Mouse (Mus musculus) testis, adult 10 weeks (tissue): ENCODE results near the gene Olfr1156. TPM values are rescaled to one million over a fixed set of nuclear protein-coding genes. Genes with fewer than 3 reads are reported as not detected.

ENCODE experiments used
- polyA plus RNA-seq: library from polyadenylated mRNA; stranded (reverse); fragments of 350-450 nt; fragmentation: Illumina TruSeq; extraction: RNeasy Lipid Tissue Mini Kit (QIAGEN cat#74804); gene quantifications from one replicate; pipeline ENCODE4 v1.2.3, GENCODE M21; 2014; ENCODE audit warnings: low read depth, low replicate concordance

Olfr1156 gene
- not detected for polyA plus RNA-seq

DNA sequence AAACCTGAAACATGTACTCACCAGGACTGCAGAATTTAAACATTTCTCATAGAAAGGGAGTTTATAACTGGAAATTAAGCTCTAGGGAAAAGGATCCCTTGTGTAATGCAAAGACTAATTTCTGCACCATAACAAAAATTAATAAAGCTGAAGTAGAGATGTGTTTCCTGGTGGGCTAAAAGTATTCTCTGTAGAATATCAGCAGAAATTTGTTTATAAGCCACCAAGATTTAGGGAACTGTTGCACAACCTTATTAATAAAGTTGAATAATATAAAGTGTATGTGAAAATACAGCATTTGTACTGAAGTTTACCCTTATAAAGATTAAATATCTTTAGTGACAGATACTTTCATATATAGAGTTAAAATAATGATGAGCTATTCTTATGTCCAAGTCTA lies at the start of gene Olfr1156:
Gene Olfr1156 (minus strand): TSS at position 101 of the 400 bp plus-strand sequence.

DNA sequence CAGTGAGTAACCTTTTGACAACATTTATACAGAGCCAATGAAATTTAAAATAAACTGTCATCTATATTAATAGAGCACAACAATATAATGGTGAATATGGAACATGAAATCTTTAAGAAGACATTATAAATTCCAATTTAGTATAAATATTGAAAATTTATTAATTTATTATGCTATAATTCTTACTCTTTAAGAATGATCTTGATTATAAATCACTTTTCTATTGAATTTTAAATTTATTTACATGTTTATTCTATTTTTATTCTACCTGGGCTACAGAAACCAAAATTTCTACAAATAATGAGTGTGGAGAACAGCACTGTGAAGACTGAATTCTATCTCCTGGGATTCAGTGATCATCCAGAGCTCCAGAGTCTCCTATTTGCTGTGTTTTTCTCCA lies 36.9 kb upstream of the Olfr1156 start, which contains the start of gene Olfr1158:
Gene Olfr1158 (plus strand): TSS at position 301 of the 400 bp plus-strand sequence.

DNA sequence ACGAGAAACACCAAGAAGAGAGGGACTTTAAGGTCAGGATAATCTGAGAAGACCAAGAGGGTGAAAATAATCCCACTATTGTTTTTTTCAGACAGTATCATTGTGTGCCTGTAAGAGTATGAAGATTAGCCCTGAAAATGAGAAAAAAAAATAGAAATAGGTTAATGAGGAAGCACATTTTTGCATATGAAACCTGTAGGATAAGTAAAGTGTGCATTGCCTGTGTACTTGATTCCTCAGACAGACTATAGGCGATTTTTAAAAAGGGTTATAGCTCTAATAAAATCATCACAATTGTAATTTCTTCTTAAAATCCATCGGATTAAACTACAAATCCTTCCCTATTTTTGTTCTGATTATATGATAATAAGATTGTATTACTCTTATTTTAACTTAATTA lies 21.7 kb upstream of the Olfr1156 start, which contains the start of gene Olfr74:
Gene Olfr74 (minus strand): TSS at position 101 of the 400 bp plus-strand sequence.

DNA sequence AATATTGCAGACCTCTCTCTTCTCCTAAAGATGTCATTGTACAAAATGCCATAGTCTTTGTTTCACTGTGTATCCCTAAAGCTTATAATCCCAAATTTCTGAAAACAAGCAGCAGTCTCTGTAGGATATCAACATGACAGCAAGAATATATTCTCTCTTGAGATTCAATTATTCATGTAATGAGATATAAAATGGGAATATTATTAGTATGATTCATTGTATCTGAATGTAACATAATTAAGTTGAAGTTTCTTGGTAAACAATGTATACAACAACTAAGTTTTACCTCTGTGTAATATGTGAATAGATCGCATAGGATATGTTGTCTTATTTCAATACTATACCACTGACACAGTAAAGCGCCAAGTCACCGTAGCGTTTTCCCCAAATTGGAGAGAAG lies 15.3 kb upstream of the Olfr1156 start, which contains the start of gene Olfr1157:
Gene Olfr1157 (minus strand): TSS at position 101 of the 400 bp plus-strand sequence.

DNA sequence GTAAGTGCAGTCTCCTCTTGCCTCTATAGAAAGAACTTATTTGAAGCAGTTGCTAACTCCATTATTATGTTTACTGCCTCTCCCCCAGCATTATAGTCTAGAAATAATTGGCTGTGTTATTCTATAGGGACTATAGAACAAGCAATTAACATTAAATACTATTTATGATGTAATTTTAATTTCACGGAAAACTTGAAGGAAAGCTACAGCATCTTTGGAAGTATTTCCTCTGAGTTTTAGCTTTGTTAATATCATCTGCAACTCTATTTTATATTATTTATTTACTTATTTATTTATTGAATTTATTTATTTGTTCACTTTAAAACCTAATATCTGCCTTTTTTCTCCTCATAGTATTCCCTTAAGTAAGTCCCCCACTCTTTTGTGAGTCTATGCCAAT lies 7.9 kb downstream of the Olfr1156 start, which contains the start of gene Olfr1155:
Gene Olfr1155 (minus strand): TSS at position 101 of the 400 bp plus-strand sequence.

DNA sequence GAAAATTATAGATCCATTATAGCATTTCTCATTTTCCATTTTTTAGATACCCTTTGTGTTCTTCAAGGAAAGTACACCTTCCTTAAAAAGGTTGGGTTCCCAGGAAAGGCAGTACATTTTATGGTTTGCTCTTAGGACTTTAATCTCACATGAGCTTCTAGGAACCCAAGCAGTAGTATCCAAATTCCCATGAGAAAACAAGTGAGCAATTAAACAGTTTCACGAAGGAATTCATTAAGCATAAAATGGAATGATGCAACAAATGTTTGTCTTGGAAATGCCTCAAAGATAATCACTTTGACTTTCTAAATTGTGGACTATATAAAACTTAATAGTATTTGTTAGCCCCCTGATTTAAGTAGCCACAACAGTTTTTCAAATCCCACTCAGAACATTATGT lies 47.8 kb downstream of the Olfr1156 start, which contains the start of gene Olfr1154:
Gene Olfr1154 (minus strand): TSS at position 101 of the 400 bp plus-strand sequence.

Other genes with a start within 250 kb of the Olfr1156 start
- not detected for gene Olfr1137, start 239.9 kb downstream of the Olfr1156 start, polyA plus RNA-seq
- gene Olfr1138, start 213.1 kb downstream of the Olfr1156 start, polyA plus RNA-seq = not detected
- gene Olfr1140, start 209.3 kb downstream of the Olfr1156 start, polyA plus RNA-seq = not detected
- not detected for gene Olfr1141, start 199.1 kb downstream of the Olfr1156 start, polyA plus RNA-seq
- gene Olfr152, start 173.6 kb downstream of the Olfr1156 start, polyA plus RNA-seq = not detected
- gene Olfr1143, start 152.5 kb downstream of the Olfr1156 start, polyA plus RNA-seq = not detected
- not detected for gene Olfr1145, start 143.3 kb downstream of the Olfr1156 start, polyA plus RNA-seq
- not detected for gene Olfr1148, start 122.6 kb downstream of the Olfr1156 start, polyA plus RNA-seq
- gene Olfr1150-ps1, start 109.1 kb downstream of the Olfr1156 start, polyA plus RNA-seq = not detected
- gene Olfr1151, start 97.2 kb downstream of the Olfr1156 start, polyA plus RNA-seq = not detected
- 0.06 TPM for gene Olfr1152, start 86.6 kb downstream of the Olfr1156 start, polyA plus RNA-seq
- gene Olfr1153, start 58.1 kb downstream of the Olfr1156 start, polyA plus RNA-seq = 0.15 TPM
- gene Olfr1154, start 47.9 kb downstream of the Olfr1156 start, polyA plus RNA-seq = not detected
- gene Olfr1155, start 8.0 kb downstream of the Olfr1156 start, polyA plus RNA-seq = not detected
- not detected for gene Olfr1157, start 15.2 kb upstream of the Olfr1156 start, polyA plus RNA-seq
- gene Olfr74, start 21.6 kb upstream of the Olfr1156 start, polyA plus RNA-seq = not detected
- gene Olfr1158, start 37.0 kb upstream of the Olfr1156 start, polyA plus RNA-seq = not detected
- not detected for gene Olfr1160, start 55.2 kb upstream of the Olfr1156 start, polyA plus RNA-seq
- not detected for gene Olfr1161, start 69.7 kb upstream of the Olfr1156 start, polyA plus RNA-seq
- gene Olfr73, start 84.6 kb upstream of the Olfr1156 start, polyA plus RNA-seq = not detected
- not detected for gene Olfr1162, start 98.0 kb upstream of the Olfr1156 start, polyA plus RNA-seq
- not detected for gene Olfr1163, start 118.7 kb upstream of the Olfr1156 start, polyA plus RNA-seq
- gene Olfr1164, start 140.9 kb upstream of the Olfr1156 start, polyA plus RNA-seq = not detected
- gene Olfr1166, start 175.2 kb upstream of the Olfr1156 start, polyA plus RNA-seq = not detected
- gene Olfr1167, start 202.1 kb upstream of the Olfr1156 start, polyA plus RNA-seq = not detected
- gene Olfr1168, start 228.8 kb upstream of the Olfr1156 start, polyA plus RNA-seq = not detected